Mouse (Mus musculus): ENCODE measurements at regions not wholly inside any gene's neighbourhood (a gene's known extent, or its start where the extent isn't known, plus 50 kb on each side); places are given as distances from the start of the nearest gene placed in this dataset.

GRCm38 (mm10) chr16:53480664-53481063 lies 1026.8 kb upstream of the Alcam start:
- Histone ChIP-seq H3K4me1 (ENCODE audit: control insufficient read depth, insufficient read depth, low read length) (no peaks in the 10 kb centered on the region), H3K27ac (ENCODE audit: insufficient read depth, low read length) (no peak overlapping the region), H3K4me3 (ENCODE audit: insufficient read depth, low read length) (no peak overlapping the region)
- no peak for TF ChIP-seq CTCF (IDR thresholded peaks at IDR 0.05; ENCODE audit: borderline replicate concordance, insufficient read depth, low read length)
- TF ChIP-seq POLR2A (IDR thresholded peaks at IDR 0.05; ENCODE audit: low read depth, low read length): no peak

GRCm38 (mm10) chr16:53439511-53439910 lies 985.6 kb upstream of the Alcam start:
- TF ChIP-seq CTCF (IDR thresholded peaks at IDR 0.05; ENCODE audit: borderline replicate concordance, insufficient read depth, low read length) (no peak), POLR2A (IDR thresholded peaks at IDR 0.05; ENCODE audit: low read depth, low read length) (no peak)

GRCm38 (mm10) chr16:53418416-53418815 lies 964.5 kb upstream of the Alcam start:
- Histone ChIP-seq H3K27ac (ENCODE audit: insufficient read depth, low read length) (no peak overlapping the region), H3K4me3 (ENCODE audit: insufficient read depth, low read length) (no peak overlapping the region), H3K4me1 (ENCODE audit: control insufficient read depth, insufficient read depth, low read length) (no peaks in the 10 kb centered on the region)
- TF ChIP-seq POLR2A (IDR thresholded peaks at IDR 0.05; ENCODE audit: low read depth, low read length): no peak
- no peak for TF ChIP-seq CTCF (IDR thresholded peaks at IDR 0.05; ENCODE audit: borderline replicate concordance, insufficient read depth, low read length)

More at GRCm38 (mm10) chr16:53439511-53439910, 985.6 kb upstream of the Alcam start:
- Histone ChIP-seq H3K4me1 (ENCODE audit: control insufficient read depth, insufficient read depth, low read length) (no peaks in the 10 kb centered on the region), H3K4me3 (ENCODE audit: insufficient read depth, low read length) (no peak overlapping the region), H3K27ac (ENCODE audit: insufficient read depth, low read length) (no peak overlapping the region)

GRCm38 (mm10) chr16:53385176-53385575 lies 931.3 kb upstream of the Alcam start:
- H3K4me3 ChIP-seq (ENCODE audit: insufficient read depth, low read length): no peak overlapping the region
- no peak overlapping the region for H3K27ac ChIP-seq (ENCODE audit: insufficient read depth, low read length)
- H3K4me1 ChIP-seq (ENCODE audit: control insufficient read depth, insufficient read depth, low read length): no peaks in the 10 kb centered on the region
- TF ChIP-seq CTCF (IDR thresholded peaks at IDR 0.05; ENCODE audit: borderline replicate concordance, insufficient read depth, low read length) (no peak), POLR2A (IDR thresholded peaks at IDR 0.05; ENCODE audit: low read depth, low read length) (no peak)

GRCm38 (mm10) chr16:53342153-53342552 lies 888.3 kb upstream of the Alcam start:
- TF ChIP-seq CTCF (IDR thresholded peaks at IDR 0.05; ENCODE audit: borderline replicate concordance, insufficient read depth, low read length) (no peak), POLR2A (IDR thresholded peaks at IDR 0.05; ENCODE audit: low read depth, low read length) (no peak)
- Histone ChIP-seq H3K4me1 (ENCODE audit: control insufficient read depth, insufficient read depth, low read length) (no peaks in the 10 kb centered on the region), H3K27ac (ENCODE audit: insufficient read depth, low read length) (no peak overlapping the region), H3K4me3 (ENCODE audit: insufficient read depth, low read length) (no peak overlapping the region)

- TF ChIP-seq POLR2A (IDR thresholded peaks at IDR 0.05; ENCODE audit: low read depth, low read length): no peak
- no peak for TF ChIP-seq CTCF (IDR thresholded peaks at IDR 0.05; ENCODE audit: borderline replicate concordance, insufficient read depth, low read length)
- Histone ChIP-seq H3K27ac (ENCODE audit: insufficient read depth, low read length) (no peak overlapping the region), H3K4me3 (ENCODE audit: insufficient read depth, low read length) (no peak overlapping the region), H3K4me1 (ENCODE audit: control insufficient read depth, insufficient read depth, low read length) (no peaks in the 10 kb centered on the region)
Observed at GRCm38 (mm10) chr16:53326353-53326752, 872.5 kb upstream of the Alcam start.

GRCm38 (mm10) chr16:53292081-53292480 lies 838.2 kb upstream of the Alcam start:
- no peak for TF ChIP-seq POLR2A (IDR thresholded peaks at IDR 0.05; ENCODE audit: low read depth, low read length)
- no peak for TF ChIP-seq CTCF (IDR thresholded peaks at IDR 0.05; ENCODE audit: borderline replicate concordance, insufficient read depth, low read length)

GRCm38 (mm10) chr16:53282014-53282413 lies 828.1 kb upstream of the Alcam start:
- TF ChIP-seq CTCF (IDR thresholded peaks at IDR 0.05; ENCODE audit: borderline replicate concordance, insufficient read depth, low read length) (no peak), POLR2A (IDR thresholded peaks at IDR 0.05; ENCODE audit: low read depth, low read length) (no peak)
- no peak overlapping the region for H3K4me3 ChIP-seq (ENCODE audit: insufficient read depth, low read length)

More at GRCm38 (mm10) chr16:53292081-53292480, 838.2 kb upstream of the Alcam start:
- H3K4me1 ChIP-seq (ENCODE audit: control insufficient read depth, insufficient read depth, low read length): no peaks in the 10 kb centered on the region
- no peak overlapping the region for H3K27ac ChIP-seq (ENCODE audit: insufficient read depth, low read length)
- H3K4me3 ChIP-seq (ENCODE audit: insufficient read depth, low read length): no peak overlapping the region

GRCm38 (mm10) chr16:53266116-53266515 lies 812.2 kb upstream of the Alcam start:
- Histone ChIP-seq H3K27ac (ENCODE audit: insufficient read depth, low read length) (no peak overlapping the region), H3K4me3 (ENCODE audit: insufficient read depth, low read length) (no peak overlapping the region), H3K4me1 (ENCODE audit: control insufficient read depth, insufficient read depth, low read length) (no peaks in the 10 kb centered on the region)
- TF ChIP-seq CTCF (IDR thresholded peaks at IDR 0.05; ENCODE audit: borderline replicate concordance, insufficient read depth, low read length) (no peak), POLR2A (IDR thresholded peaks at IDR 0.05; ENCODE audit: low read depth, low read length) (no peak)

More at GRCm38 (mm10) chr16:53282014-53282413, 828.1 kb upstream of the Alcam start:
- Histone ChIP-seq H3K4me1 (ENCODE audit: control insufficient read depth, insufficient read depth, low read length) (no peaks in the 10 kb centered on the region), H3K27ac (ENCODE audit: insufficient read depth, low read length) (no peak overlapping the region)

- Histone ChIP-seq H3K4me1 (ENCODE audit: control insufficient read depth, insufficient read depth, low read length) (no peaks in the 10 kb centered on the region), H3K27ac (ENCODE audit: insufficient read depth, low read length) (no peak overlapping the region)
- no peak for TF ChIP-seq CTCF (IDR thresholded peaks at IDR 0.05; ENCODE audit: borderline replicate concordance, insufficient read depth, low read length)
- no peak for TF ChIP-seq POLR2A (IDR thresholded peaks at IDR 0.05; ENCODE audit: low read depth, low read length)
Observed at GRCm38 (mm10) chr16:53245365-53245764, 791.5 kb upstream of the Alcam start.

GRCm38 (mm10) chr16:53242126-53242537 lies 788.3 kb upstream of the Alcam start:
- Histone ChIP-seq H3K27ac (ENCODE audit: insufficient read depth, low read length) (no peak overlapping the region), H3K4me1 (ENCODE audit: control insufficient read depth, insufficient read depth, low read length) (no peaks in the 10 kb centered on the region), H3K4me3 (ENCODE audit: insufficient read depth, low read length) (no peak overlapping the region)
- TF ChIP-seq CTCF (IDR thresholded peaks at IDR 0.05; ENCODE audit: borderline replicate concordance, insufficient read depth, low read length) (no peak), POLR2A (IDR thresholded peaks at IDR 0.05; ENCODE audit: low read depth, low read length) (no peak)

More at GRCm38 (mm10) chr16:53245365-53245764, 791.5 kb upstream of the Alcam start:
- H3K4me3 ChIP-seq (ENCODE audit: insufficient read depth, low read length): no peak overlapping the region

Measured in embryonic fibroblast, embryonic 13.5 days (primary cell).